Mouse (Mus musculus) kidney, postnatal 10 days (tissue): ENCODE data around the gene Tead2.

Experiments used
- DNase-seq: peaks from one replicate; pipeline ENCODE4 v3.0.0; 2021; ENCODE audit warnings: mixed read lengths

Gene Tead2

GRCm38 (mm10) chr7:45229459-45230203 is 14.1 kb downstream of the Tead2 start:
- no peak for DNase-seq

- DNase-seq, result no peak
Observed at GRCm38 (mm10) chr7:45231192-45231591, 15.6 kb downstream of the Tead2 start.

- DNase-seq, result no peak
Observed at GRCm38 (mm10) chr7:45231941-45232340, 16.4 kb downstream of the Tead2 start.

GRCm38 (mm10) chr7:45232716-45233465 is 17.3 kb downstream of the Tead2 start:
- DNase-seq, result no peak

GRCm38 (mm10) chr7:45233580-45234332 is 18.2 kb downstream of the Tead2 start:
- DNase-seq, result peak; percentile 39

GRCm38 (mm10) chr7:45234333-45234841 is 18.8 kb downstream of the Tead2 start:
- no peak for DNase-seq

GRCm38 (mm10) chr7:45234922-45235571 is 19.5 kb downstream of the Tead2 start:
- peak; percentile 63 for DNase-seq

- DNase-seq, result no peak
Observed at GRCm38 (mm10) chr7:45235656-45236180, 20.2 kb downstream of the Tead2 start.

GRCm38 (mm10) chr7:45237747-45238699 is 22.5 kb downstream of the Tead2 start:
- no peak for DNase-seq

GRCm38 (mm10) chr7:45238723-45239496 is 23.4 kb downstream of the Tead2 start, which contains the start of gene Cd37:
TSS of gene Cd37 (minus strand) at chr7:45239115.
- DNase-seq, result no peak

- no peak for DNase-seq
Observed at GRCm38 (mm10) chr7:45240109-45240508, 24.6 kb downstream of the Tead2 start.

- DNase-seq, result peak; percentile 60
Observed at GRCm38 (mm10) chr7:45240633-45241388, 25.3 kb downstream of the Tead2 start, which contains the start of gene Slc6a16. TSS of gene Slc6a16 (plus strand) at chr7:45241085.

GRCm38 (mm10) chr7:45241389-45241749 is 25.8 kb downstream of the Tead2 start:
- no peak for DNase-seq

GRCm38 (mm10) chr7:45247666-45248065 is 32.1 kb downstream of the Tead2 start:
- DNase-seq, result no peak

GRCm38 (mm10) chr7:45253806-45254205 is 38.3 kb downstream of the Tead2 start:
- DNase-seq, result no peak

- DNase-seq, result peak; percentile 34
Observed at GRCm38 (mm10) chr7:45255822-45256221, 40.3 kb downstream of the Tead2 start.

- no peak for DNase-seq
Observed at GRCm38 (mm10) chr7:45257063-45257840, 41.7 kb downstream of the Tead2 start.

- no peak for DNase-seq
Observed at GRCm38 (mm10) chr7:45259281-45259680, 43.7 kb downstream of the Tead2 start.

GRCm38 (mm10) chr7:45262266-45262665 is 46.7 kb downstream of the Tead2 start:
- DNase-seq, result no peak
